Mouse (Mus musculus) liver, embryonic 15.5 days (tissue): ENCODE measurements around the gene Pld4. TPM values are rescaled to one million over a fixed set of nuclear protein-coding genes. Genes with fewer than 3 reads are reported as not detected.
"Not testable (repeated sequence)": the region's sequence is repeated elsewhere in the genome, so short reads cannot be mapped to it uniquely, and the experiment has no call there.

Experiments
- ATAC-seq: fragments of 200-750 bp; cut with Nextera tagmentation; 2 replicates; pipeline ENCODE4 v1.8.0; 2017; ENCODE audit warnings: moderate number of reproducible peaks, mild to moderate bottlenecking, moderate library complexity; ENCODE audit not compliant: insufficient read depth
- H3K27ac ChIP-seq: fragments of 300-500 bp; sonication (generic); replicated peaks from 2 replicates; pipeline ENCODE4 v1.5.1; 2015; ENCODE audit warnings: mild to moderate bottlenecking, inconsistent platforms
- H3K27me3 ChIP-seq: fragments of 300-500 bp; sonication (generic); 2 replicates; pipeline ENCODE4 v1.6.1; 2015; ENCODE audit warnings: mild to moderate bottlenecking, inconsistent platforms
- H3K36me3 ChIP-seq: fragments of 300-500 bp; sonication (generic); replicated peaks from 2 replicates; pipeline ENCODE4 v1.6.1; 2015; ENCODE audit warnings: moderate library complexity, mild to moderate bottlenecking, inconsistent platforms
- H3K4me1 ChIP-seq: fragments of 300-500 bp; sonication (generic); replicated peaks from 2 replicates; pipeline ENCODE4 v1.6.1; 2015; ENCODE audit warnings: inconsistent platforms
- H3K4me2 ChIP-seq: fragments of 300-500 bp; sonication (generic); 2 replicates; pipeline ENCODE4 v1.6.1; 2015; ENCODE audit warnings: moderate library complexity, mild to moderate bottlenecking, inconsistent platforms
- H3K4me3 ChIP-seq: fragments of 300-500 bp; sonication (generic); replicated peaks from 2 replicates; pipeline ENCODE4 v1.5.1; 2015; ENCODE audit warnings: mild to moderate bottlenecking, inconsistent platforms
- H3K9ac ChIP-seq: fragments of 300-500 bp; sonication (generic); 2 replicates; pipeline ENCODE4 v1.6.1; 2015; ENCODE audit warnings: moderate library complexity, mild to moderate bottlenecking, inconsistent platforms
- H3K9me3 ChIP-seq: fragments of 300-500 bp; sonication (generic); replicated peaks from 2 replicates; pipeline ENCODE4 v1.6.1; 2016; ENCODE audit warnings: inconsistent platforms
- WGBS: fragments of 180-500 bp; shearing (Covaris S2); methylation state at CpG from one replicate; pipeline ENCODE4 v1.1.7; 2015; ENCODE audit warnings: mixed read lengths; ENCODE audit not compliant: insufficient replicate concordance; 5-methylcytosine and 5-hydroxymethylcytosine counted together
- microRNA-seq: library from miRNA; unstranded; fragments of <30 nt; microRNA quantifications from one replicate; pipeline ENCODE4, GENCODE M21; 2016
- polyA plus RNA-seq: library from polyadenylated mRNA; unstranded; fragments of >200 nt; fragmentation: Nextera tagmentation; extraction: Ambion mirVana; gene quantifications from 2 replicates; pipeline ENCODE4 v1.2.1, GENCODE M21; 2015

Pld4 gene
- polyA plus RNA-seq, 1 experiment from 2014 or later: 22.4 TPM

DNA sequence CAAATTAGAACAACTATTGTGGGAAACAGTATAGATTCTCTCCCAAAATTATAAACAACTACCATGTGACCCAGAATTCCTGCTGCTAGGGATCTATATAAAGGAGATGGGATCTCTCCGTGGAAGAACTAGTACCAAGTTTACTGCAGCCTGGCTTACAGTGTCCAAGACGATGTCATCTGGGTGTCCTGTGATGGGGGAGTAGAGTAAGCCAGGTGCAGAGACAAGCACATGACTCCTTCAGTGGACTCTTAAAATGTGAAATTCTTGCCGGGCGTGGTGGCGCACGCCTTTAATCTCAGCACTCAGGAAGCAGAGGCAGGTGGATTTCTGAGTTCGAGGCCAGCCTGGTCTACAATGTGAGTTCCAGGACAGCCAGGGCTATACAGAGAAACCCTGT lies 56.4 kb downstream of the Pld4 start:
- H3K4me2 ChIP-seq, H3K9ac ChIP-seq, ATAC-seq, H3K27ac ChIP-seq, H3K4me3 ChIP-seq, H3K9me3 ChIP-seq, H3K27me3 ChIP-seq: not testable (repeated sequence)
- WGBS: 79% methylated on average over 7 of the region's 7 CpGs
- Histone ChIP-seq H3K36me3 (peaks cover 72% of the 10 kb centered on the region), H3K4me1 (peaks cover 16% of the 10 kb centered on the region)

Small RNA genes lying within 50 kb of the gene (microRNA-seq; reads per million reads assigned to microRNA genes)
- not detected for gene Mir6940

Other genes with a start within 250 kb of the Pld4 start
- gene Tmem179, start 243.9 kb upstream of the Pld4 start, polyA plus RNA-seq: 0.03 and 0.05 TPM in 2 replicates
- gene Inf2, start 171.9 kb upstream of the Pld4 start, polyA plus RNA-seq: 2.7 TPM in 2 replicates
- gene Adssl1, start 140.6 kb upstream of the Pld4 start, polyA plus RNA-seq: 13.4 TPM in 2 replicates
- gene Siva1, start 116.0 kb upstream of the Pld4 start, polyA plus RNA-seq: 106 and 114 TPM in 2 replicates
- gene Akt1, start 85.8 kb upstream of the Pld4 start, polyA plus RNA-seq: 28.4 and 36.9 TPM in 2 replicates
- gene Zbtb42, start 81.8 kb upstream of the Pld4 start, polyA plus RNA-seq: 1.0 and 1.2 TPM in 2 replicates
- 3.9 and 5.2 TPM in 2 replicates for gene Cep170b, start 40.2 kb upstream of the Pld4 start, polyA plus RNA-seq
- gene Ahnak2, start 42.0 kb downstream of the Pld4 start, polyA plus RNA-seq: 0.18 and 0.23 TPM in 2 replicates
- 0.43 and 0.61 TPM in 2 replicates for gene Clba1, start 48.3 kb downstream of the Pld4 start, polyA plus RNA-seq
- 62.9 and 67.0 TPM in 2 replicates for gene Cdca4, start 68.8 kb downstream of the Pld4 start, polyA plus RNA-seq
- gene Gpr132, start 107.6 kb downstream of the Pld4 start, polyA plus RNA-seq: 0.26 and 0.32 TPM in 2 replicates
- 0.21 and 0.32 TPM in 2 replicates for gene Jag2, start 169.1 kb downstream of the Pld4 start, polyA plus RNA-seq
- gene Nudt14, start 181.5 kb downstream of the Pld4 start, polyA plus RNA-seq: 14.1 and 14.3 TPM in 2 replicates
- gene Btbd6, start 215.8 kb downstream of the Pld4 start, polyA plus RNA-seq: 5.5 and 5.8 TPM in 2 replicates
- 26.3 and 29.2 TPM in 2 replicates for gene Brf1, start 240.0 kb downstream of the Pld4 start, polyA plus RNA-seq